Mouse (Mus musculus) testis, adult 2 months (tissue): ENCODE data around the gene Gna13.

Source experiments
- CTCF ChIP-seq: fragments of 200-500 bp; IDR thresholded peaks from 2 replicates; pipeline ENCODE4 v1.5.1; 2012; ENCODE audit warnings: low read depth, mild to moderate bottlenecking, inconsistent platforms, low read length, moderate library complexity; ENCODE audit not compliant: control insufficient read depth, insufficient read depth, insufficient replicate concordance
- POLR2A ChIP-seq: fragments of 200-500 bp; IDR thresholded peaks from 2 replicates; pipeline ENCODE4 v1.6.1; 2012; ENCODE audit warnings: low read depth, mild to moderate bottlenecking, inconsistent platforms, low read length, moderate library complexity; ENCODE audit not compliant: control insufficient read depth

- TF ChIP-seq CTCF (no peak), POLR2A (no peak)
Observed at GRCm38 (mm10) chr11:109326270-109326669, 36.4 kb upstream of the Gna13 start.
